Mouse (Mus musculus): ENCODE measurements at regions not wholly inside any gene's neighbourhood (a gene's known extent, or its start where the extent isn't known, plus 50 kb on each side); places are given as distances from the start of the nearest gene placed in this dataset.
A peak's percentile ranks its signal among the peaks of the same experiment; 100 is the strongest.

DNA sequence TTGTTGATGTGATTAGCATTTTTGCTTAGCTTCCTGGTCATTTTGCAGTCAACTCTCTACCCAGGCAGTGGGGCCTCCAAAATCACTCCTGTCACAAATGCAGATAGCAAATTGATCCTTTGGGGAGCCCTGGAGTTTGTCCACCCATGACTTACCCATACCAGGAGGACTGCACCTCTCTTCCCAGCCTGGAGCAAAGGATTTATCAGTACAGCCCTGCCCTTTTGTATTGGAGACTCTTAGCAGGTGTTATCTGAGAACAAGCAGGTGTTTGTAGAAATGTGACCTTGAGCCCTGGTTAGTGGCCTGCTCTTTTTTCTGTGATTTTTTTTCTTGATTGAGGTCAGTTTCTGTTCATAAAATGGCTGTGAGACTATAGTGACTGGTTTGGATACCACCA, 392.6 kb downstream of the Bcl11a start:
- H3K4me3 ChIP-seq (replicated peaks): no peak overlapping the region
- no peaks in the 10 kb centered on the region for H3K4me1 ChIP-seq (replicated peaks)
- no peak overlapping the region for H3K9ac ChIP-seq
- H3K4me2 ChIP-seq: no peak overlapping the region
- ATAC-seq (ENCODE audit: low read depth) (no peak), DNase-seq (no peak)
- no peak overlapping the region for H3K27ac ChIP-seq
- H3K27me3 ChIP-seq: no peaks in the 10 kb centered on the region
- H3K9me3 ChIP-seq (replicated peaks): no peaks in the 10 kb centered on the region
- no peaks in the 10 kb centered on the region for H3K36me3 ChIP-seq

DNA sequence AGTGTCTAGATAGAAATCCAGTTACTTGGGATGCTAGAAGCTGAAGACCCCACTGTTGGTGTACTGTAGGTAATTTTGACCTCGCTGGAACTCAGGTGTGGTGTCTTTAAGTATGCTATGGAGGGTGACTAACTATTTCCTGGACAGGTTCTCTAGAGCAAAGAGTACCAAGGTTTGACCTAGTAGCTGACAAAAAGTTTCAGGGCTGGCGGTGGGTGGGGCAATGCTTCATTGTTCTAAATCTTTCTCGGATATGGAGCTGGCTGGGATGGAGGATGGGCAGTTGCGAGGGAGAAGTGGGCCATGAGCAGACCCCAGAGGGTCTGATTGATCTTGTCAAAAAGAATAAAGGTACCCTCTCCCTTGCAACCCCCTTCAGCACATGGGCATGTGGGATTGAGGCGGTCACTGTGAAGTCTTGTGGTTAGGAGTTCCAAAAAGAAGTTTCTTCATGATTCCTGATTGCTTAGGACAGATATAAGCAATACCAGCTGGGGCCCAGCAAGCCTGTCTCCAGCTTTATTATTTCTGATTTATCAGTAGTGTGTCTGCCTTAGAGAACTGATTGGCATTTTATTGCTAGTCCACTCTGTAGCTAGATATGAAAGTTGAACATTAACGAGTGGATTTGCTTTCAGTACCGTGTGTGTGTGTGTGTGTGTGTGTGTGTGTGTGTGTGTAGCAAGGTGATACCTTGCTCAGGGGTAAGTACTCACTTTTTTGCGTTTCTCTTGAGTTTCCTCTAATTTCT, 394.9 kb downstream of the Bcl11a start:
- no peaks in the 10 kb centered on the region for H3K4me1 ChIP-seq (replicated peaks)
- no peaks in the 10 kb centered on the region for H3K36me3 ChIP-seq
- 54% methylated on average over 8 of the region's 8 CpGs for WGBS (ENCODE audit: insufficient replicate concordance)
- no peak overlapping the region for H3K9ac ChIP-seq
- no peaks in the 10 kb centered on the region for H3K27me3 ChIP-seq
- no peak overlapping the region for H3K27ac ChIP-seq
- H3K9me3 ChIP-seq (replicated peaks): no peaks in the 10 kb centered on the region
- ATAC-seq (ENCODE audit: low read depth) (no peak), DNase-seq (no peak)
- no peak overlapping the region for H3K4me2 ChIP-seq
- no peak overlapping the region for H3K4me3 ChIP-seq (replicated peaks)

DNA sequence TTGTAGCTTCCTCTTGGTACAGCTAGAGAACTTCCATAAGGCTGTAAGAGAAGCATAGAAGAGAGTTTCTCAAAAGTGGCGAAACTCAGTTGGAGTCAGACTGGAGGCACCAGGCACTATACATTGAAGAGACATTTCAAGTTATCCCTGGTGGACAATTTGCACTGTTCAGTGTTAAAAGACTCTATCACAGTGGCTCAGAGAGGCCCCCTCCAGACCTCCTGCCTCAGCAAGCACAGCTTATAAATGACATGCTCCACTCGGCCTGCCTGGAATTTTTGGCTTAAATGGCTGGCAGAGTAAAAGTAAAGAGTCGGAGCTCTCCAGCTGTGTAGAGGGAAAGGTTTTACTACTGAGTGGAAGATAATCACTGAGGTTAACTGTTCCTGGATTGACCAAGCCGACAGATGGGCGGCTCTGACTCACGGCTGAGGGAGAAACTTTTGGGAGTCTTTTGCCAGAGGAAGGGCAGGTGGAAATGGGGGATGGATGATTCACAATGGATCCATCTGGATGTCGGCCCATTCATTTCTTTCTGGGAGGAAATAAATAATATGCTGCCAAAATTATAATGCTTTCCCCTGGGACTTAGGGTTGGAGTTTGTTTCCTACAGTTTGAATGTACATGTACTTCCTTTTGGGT, 395.6 kb downstream of the Bcl11a start:
- H3K4me1 ChIP-seq (replicated peaks): no peaks in the 10 kb centered on the region
- no peaks in the 10 kb centered on the region for H3K27me3 ChIP-seq
- 64% methylated on average over 7 of the region's 7 CpGs for WGBS (ENCODE audit: insufficient replicate concordance)
- no peaks in the 10 kb centered on the region for H3K36me3 ChIP-seq
- no peak overlapping the region for H3K4me3 ChIP-seq (replicated peaks)
- H3K27ac ChIP-seq: no peak overlapping the region
- H3K9me3 ChIP-seq (replicated peaks): no peaks in the 10 kb centered on the region
- DNase-seq (no peak), ATAC-seq (ENCODE audit: low read depth) (no peak)
- H3K4me2 ChIP-seq: no peak overlapping the region
- H3K9ac ChIP-seq: no peak overlapping the region

DNA sequence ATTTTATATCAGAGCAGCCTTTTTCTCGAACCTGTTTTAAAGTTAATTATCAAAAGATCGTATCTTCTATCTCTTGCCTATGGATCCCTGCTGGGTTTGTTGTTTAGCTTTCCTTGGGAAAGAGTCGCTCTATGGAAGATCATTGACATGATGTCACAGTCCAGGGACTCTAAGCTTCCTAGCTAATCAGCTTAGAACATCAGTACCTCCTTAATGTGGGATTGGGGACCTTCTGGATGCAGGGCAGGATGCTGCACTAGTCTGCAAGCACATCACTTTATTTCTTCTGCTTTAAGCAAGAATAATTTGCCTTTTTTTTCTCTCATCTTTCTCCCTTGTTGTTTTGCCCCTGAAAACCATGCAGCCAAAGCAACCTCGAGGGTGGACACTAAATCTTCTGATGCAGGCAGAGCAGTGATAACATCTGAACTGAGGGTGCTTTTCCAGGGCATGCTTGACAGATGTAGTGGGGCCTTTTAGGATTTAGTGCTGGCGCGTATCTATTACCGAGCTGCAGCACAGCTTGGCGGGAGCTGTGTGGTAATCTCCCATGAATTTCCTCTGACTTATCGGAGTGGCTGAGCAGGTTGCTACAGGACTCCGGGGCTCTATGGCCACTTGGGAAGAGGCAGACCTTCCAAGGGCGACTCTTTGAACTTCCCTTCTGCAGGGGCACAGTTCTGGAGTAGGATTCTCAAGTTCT, 425.0 kb downstream of the Bcl11a start:
- H3K9ac ChIP-seq: no peak overlapping the region
- no peak for DNase-seq
- no peak overlapping the region for H3K4me3 ChIP-seq (replicated peaks)
- no peak overlapping the region for H3K27ac ChIP-seq
- no peak for ATAC-seq (ENCODE audit: low read depth)
- no peaks in the 10 kb centered on the region for H3K9me3 ChIP-seq (replicated peaks)
- WGBS (ENCODE audit: insufficient replicate concordance): 41% methylated on average over 11 of the region's 11 CpGs
- H3K4me2 ChIP-seq: no peak overlapping the region
- H3K4me1 ChIP-seq (replicated peaks): no peaks in the 10 kb centered on the region
- H3K27me3 ChIP-seq: no peaks in the 10 kb centered on the region
- H3K36me3 ChIP-seq: no peaks in the 10 kb centered on the region

DNA sequence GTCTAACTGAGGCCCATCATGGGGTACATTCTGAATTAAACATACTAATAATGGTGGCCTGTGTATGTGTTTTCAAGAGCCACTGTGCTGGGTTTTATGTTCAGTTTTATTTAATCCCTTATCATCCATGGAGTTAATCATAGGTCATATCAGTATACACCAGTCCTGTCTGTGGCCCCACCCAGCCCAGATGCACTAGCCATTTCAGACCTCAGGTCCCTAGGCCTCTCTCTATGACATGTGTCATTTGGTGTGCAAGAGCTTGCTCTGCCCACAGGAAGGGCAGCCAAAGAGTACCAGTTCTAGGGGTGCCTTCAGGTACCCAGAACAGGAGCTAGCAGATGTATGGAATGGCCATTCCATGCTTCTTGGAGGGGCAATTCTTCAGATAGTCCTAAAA, 437.7 kb downstream of the Bcl11a start:
- H3K4me3 ChIP-seq (replicated peaks): no peak overlapping the region
- no peaks in the 10 kb centered on the region for H3K9me3 ChIP-seq (replicated peaks)
- no peaks in the 10 kb centered on the region for H3K4me1 ChIP-seq (replicated peaks)
- H3K4me2 ChIP-seq: no peak overlapping the region
- ATAC-seq (ENCODE audit: low read depth) (peak; percentile 64; the same call in 1 of the 2 replicates), DNase-seq (no peak)
- no peaks in the 10 kb centered on the region for H3K36me3 ChIP-seq
- no peaks in the 10 kb centered on the region for H3K27me3 ChIP-seq
- no peak overlapping the region for H3K27ac ChIP-seq
- no peak overlapping the region for H3K9ac ChIP-seq

DNA sequence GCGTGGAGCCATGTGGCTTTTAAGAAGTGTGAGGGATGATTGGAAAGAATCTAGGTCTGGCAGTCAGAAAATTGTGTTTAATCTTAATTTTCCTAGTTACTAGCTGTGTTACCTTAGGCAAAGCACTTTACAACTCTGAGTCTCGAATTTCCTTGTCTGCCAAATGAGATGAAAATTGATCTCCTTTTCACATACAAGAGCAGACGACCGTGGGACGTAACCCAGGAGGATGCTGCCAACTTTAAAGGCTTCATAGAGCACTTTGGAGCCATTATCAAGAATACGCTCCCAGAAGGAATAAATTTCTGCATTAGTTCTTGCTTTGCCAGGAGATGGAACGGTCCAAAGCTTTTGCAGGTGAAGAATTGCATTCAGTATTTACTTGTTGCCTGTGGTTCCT, 457.6 kb downstream of the Bcl11a start:
- Histone ChIP-seq H3K36me3 (no peaks in the 10 kb centered on the region), H3K4me3 (replicated peaks) (no peak overlapping the region), H3K4me1 (replicated peaks) (no peaks in the 10 kb centered on the region), H3K9ac (no peak overlapping the region), H3K27me3 (no peaks in the 10 kb centered on the region), H3K27ac (no peak overlapping the region), H3K4me2 (no peak overlapping the region), H3K9me3 (replicated peaks) (no peaks in the 10 kb centered on the region)
- DNase-seq (no peak), ATAC-seq (ENCODE audit: low read depth) (no peak)
- 64% methylated on average over 7 of the region's 7 CpGs for WGBS (ENCODE audit: insufficient replicate concordance)

DNA sequence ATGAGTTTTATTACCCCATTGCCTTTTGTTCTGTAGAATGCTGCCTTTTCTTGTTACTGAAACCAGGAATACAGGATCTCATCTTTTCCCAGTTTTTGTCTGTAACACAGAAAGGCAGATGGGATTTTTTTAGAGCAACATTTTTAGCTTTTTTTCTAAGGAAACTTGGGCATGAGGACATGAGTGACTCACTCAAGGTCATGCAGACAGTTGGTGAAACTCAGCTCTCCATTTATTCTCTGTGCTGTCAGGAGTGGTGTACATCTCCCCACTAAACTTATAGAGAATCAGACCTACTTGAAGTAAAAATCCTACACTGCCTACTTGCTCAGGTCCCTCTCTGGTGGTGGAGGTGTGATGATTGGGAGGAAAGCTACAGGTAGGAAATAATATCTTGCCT, 459.9 kb downstream of the Bcl11a start:
- Histone ChIP-seq H3K27ac (no peak overlapping the region), H3K9me3 (replicated peaks) (no peaks in the 10 kb centered on the region), H3K36me3 (no peaks in the 10 kb centered on the region), H3K4me3 (replicated peaks) (no peak overlapping the region), H3K4me1 (replicated peaks) (no peaks in the 10 kb centered on the region), H3K27me3 (no peaks in the 10 kb centered on the region), H3K4me2 (no peak overlapping the region), H3K9ac (no peak overlapping the region)
- no peak for DNase-seq
- ATAC-seq (ENCODE audit: low read depth): no peak

DNA sequence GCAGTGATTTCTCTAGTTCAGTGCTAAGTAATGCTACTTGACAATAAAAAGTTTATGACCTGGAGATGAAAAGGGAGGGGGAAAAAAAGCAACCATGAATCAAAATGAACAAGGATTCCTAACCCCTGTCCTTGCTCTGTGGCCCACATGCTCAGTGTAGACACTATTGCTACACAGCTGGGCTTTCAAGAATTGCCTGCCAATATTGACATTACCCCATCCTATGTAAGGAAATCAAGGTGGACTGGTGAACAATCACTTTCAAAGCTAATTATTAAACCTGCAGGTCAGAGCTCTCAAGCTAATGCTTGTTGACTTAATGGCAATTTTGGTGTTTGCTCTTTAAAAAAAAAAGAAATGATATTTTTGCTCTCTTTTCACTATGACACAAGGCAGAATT, 491.8 kb downstream of the Bcl11a start:
- ATAC-seq (ENCODE audit: low read depth) (peak; percentile 51; the same call in 1 of the 2 replicates), DNase-seq (no peak)
- Histone ChIP-seq H3K9ac (no peak overlapping the region), H3K27me3 (no peaks in the 10 kb centered on the region; the same call in 1 of the 2 replicates), H3K36me3 (no peaks in the 10 kb centered on the region), H3K4me3 (replicated peaks) (no peak overlapping the region), H3K4me2 (no peak overlapping the region), H3K27ac (no peak overlapping the region), H3K9me3 (replicated peaks) (no peaks in the 10 kb centered on the region), H3K4me1 (replicated peaks) (no peaks in the 10 kb centered on the region)

DNA sequence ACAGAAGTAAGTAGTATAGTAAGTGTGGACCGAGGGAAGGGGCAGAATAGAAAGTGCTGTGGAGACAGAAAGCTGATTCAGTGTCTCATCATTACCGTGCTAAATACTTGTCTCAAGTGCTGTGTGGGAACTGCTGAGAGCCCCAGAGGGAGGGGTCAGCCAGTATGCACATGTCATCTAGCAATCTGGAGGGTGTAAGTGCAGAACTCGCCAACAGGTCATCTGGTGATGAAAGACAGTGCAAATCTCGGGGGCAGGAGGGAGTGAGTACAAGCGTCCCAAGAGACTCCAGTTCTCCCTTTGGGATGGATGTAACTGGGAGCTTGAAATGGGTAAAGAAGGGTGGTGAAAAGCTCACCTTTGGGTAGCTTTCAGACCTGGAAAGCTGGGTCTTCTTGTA, 535.7 kb downstream of the Bcl11a start:
- no peak for ATAC-seq (ENCODE audit: low read depth)

DNA sequence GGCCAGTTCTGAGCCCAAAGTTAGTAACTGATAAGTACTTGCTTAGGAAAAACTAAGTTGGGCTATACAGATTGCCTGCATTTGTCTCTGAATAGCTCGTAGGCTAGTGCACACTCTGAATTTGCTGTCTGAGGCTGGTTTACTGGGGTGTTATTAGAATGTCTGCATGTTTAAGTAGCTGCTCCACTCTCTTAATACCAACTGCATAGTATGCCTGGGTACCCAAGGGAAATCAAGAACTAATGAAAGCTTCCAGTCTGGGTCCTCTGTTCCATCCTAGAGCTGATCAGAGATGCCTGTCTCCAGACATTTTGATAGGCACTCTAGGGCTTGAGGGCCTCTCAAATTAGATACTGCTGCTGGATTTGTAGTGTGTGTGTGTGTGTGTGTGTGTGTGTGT, 537.6 kb downstream of the Bcl11a start:
- Histone ChIP-seq H3K4me2 (no peak overlapping the region), H3K9me3 (replicated peaks) (no peaks in the 10 kb centered on the region), H3K36me3 (no peaks in the 10 kb centered on the region), H3K4me3 (replicated peaks) (no peak overlapping the region), H3K27ac (no peak overlapping the region), H3K27me3 (no peaks in the 10 kb centered on the region), H3K4me1 (replicated peaks) (no peaks in the 10 kb centered on the region), H3K9ac (no peak overlapping the region)
- ATAC-seq (ENCODE audit: low read depth) (no peak), DNase-seq (no peak)
- 61% methylated on average over 1 of the region's 1 CpGs for WGBS (ENCODE audit: insufficient replicate concordance)

More for the DNA sequence above, 535.7 kb downstream of the Bcl11a start:
- Histone ChIP-seq H3K4me2 (no peak overlapping the region), H3K36me3 (no peaks in the 10 kb centered on the region), H3K4me1 (replicated peaks) (no peaks in the 10 kb centered on the region), H3K4me3 (replicated peaks) (no peak overlapping the region), H3K27me3 (no peaks in the 10 kb centered on the region), H3K27ac (no peak overlapping the region), H3K9ac (no peak overlapping the region), H3K9me3 (replicated peaks) (no peaks in the 10 kb centered on the region)
- no peak for DNase-seq
- WGBS (ENCODE audit: insufficient replicate concordance): 42% methylated on average over 5 of the region's 5 CpGs

DNA sequence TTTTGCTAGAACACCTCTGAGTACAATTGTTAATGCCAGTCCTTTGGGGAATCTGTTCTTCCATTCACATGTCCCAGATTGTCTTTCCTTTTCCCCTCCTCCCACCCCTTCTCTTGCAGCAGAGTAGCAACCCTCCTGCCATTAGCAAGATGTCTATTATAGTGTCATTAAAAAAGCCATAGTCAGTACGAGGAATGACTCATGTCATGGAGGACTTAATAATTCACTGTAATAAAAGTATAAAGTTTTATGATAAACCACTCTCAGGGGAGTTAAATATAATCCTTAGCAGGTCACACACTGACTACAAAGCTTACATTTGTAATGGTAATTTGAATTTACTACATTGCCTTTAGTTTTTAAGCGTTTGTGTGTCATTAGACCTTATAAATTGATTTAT, 540.7 kb downstream of the Bcl11a start:
- Histone ChIP-seq H3K27ac (no peak overlapping the region), H3K36me3 (no peaks in the 10 kb centered on the region), H3K4me3 (replicated peaks) (no peak overlapping the region), H3K9ac (no peak overlapping the region), H3K4me2 (no peak overlapping the region), H3K9me3 (replicated peaks) (no peaks in the 10 kb centered on the region), H3K27me3 (no peaks in the 10 kb centered on the region), H3K4me1 (replicated peaks) (no peaks in the 10 kb centered on the region)
- WGBS (ENCODE audit: insufficient replicate concordance): 57% methylated on average over 2 of the region's 2 CpGs
- ATAC-seq (ENCODE audit: low read depth) (no peak), DNase-seq (no peak)

DNA sequence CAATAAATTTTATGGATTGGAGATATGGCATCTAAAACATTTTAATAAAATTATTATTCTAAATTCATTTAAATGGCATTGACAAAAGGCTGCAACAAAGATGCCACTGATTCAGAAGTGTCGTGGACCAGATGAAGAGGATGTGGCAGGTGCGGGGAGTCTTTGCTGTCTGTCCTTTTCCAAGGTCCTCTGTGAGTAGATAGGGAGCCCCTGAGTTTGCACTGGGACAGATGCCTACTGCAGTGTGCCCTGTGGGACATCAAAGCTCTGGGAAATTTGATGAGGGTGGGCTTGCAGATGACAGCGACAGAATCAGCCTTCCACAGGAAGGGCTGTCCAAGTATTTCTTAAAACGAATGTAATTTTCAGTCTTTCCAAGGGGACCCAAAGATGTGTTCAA, 541.2 kb downstream of the Bcl11a start:
- WGBS (ENCODE audit: insufficient replicate concordance): 67% methylated on average over 4 of the region's 4 CpGs
- ATAC-seq (ENCODE audit: low read depth): no peak

More for the DNA sequence above, 541.2 kb downstream of the Bcl11a start:
- DNase-seq: no peak
- no peaks in the 10 kb centered on the region for H3K4me1 ChIP-seq (replicated peaks)
- H3K27ac ChIP-seq: no peak overlapping the region
- H3K36me3 ChIP-seq: no peaks in the 10 kb centered on the region
- no peak overlapping the region for H3K4me3 ChIP-seq (replicated peaks)
- no peak overlapping the region for H3K4me2 ChIP-seq
- no peaks in the 10 kb centered on the region for H3K27me3 ChIP-seq
- no peaks in the 10 kb centered on the region for H3K9me3 ChIP-seq (replicated peaks)
- H3K9ac ChIP-seq: no peak overlapping the region
